Mouse (Mus musculus) liver, postnatal 0 days (tissue): ENCODE measurements at regions not wholly inside any gene's neighbourhood (a gene's known extent, or its start where the extent isn't known, plus 50 kb on each side); places are given as distances from the start of the nearest gene placed in this dataset.

Experiments
- CTCF ChIP-seq: sonication (generic); IDR thresholded peaks from 2 replicates; pipeline ENCODE4 v1.5.1; 2016; ENCODE audit warnings: antibody characterized with exemption, low read depth
- EP300 ChIP-seq: IDR thresholded peaks from 2 replicates; pipeline ENCODE4 v1.6.1; 2016; ENCODE audit warnings: antibody characterized with exemption, low read depth, mild to moderate bottlenecking

- TF ChIP-seq CTCF, result no peak
- no peak for TF ChIP-seq EP300
These were observed 66.1 kb upstream of the Klf9 start for GRCm38 (mm10) chr19:23074602-23075570.
